Mouse (Mus musculus) gastrocnemius, adult 18-20 months (tissue): ENCODE measurements at regions not wholly inside any gene's neighbourhood (a gene's known extent, or its start where the extent isn't known, plus 50 kb on each side); places are given as distances from the start of the nearest gene placed in this dataset.

Experiments
- DNase-seq: peaks from one replicate; pipeline ENCODE4 v3.0.0; 2021; ENCODE audit warnings: low spot score

DNA sequence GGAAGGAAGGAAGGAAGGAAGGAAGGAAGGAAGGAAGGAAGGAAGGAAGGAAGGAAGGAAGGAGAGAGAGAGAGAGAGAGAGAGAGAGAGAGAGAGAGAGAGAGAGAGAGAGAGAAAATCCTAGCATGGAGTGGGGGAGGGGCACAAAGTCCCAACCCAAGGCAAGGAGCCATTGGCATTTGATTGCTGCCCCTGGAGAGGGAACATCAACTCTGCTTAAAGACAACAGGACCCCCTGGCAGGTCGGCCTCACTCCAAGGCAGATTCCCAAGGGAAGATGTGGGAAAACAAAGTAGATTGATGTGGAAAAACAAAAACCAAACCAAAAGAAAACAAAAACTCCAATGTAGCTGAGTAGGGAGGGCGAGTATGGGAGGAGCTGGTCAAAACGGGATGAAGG is 49.9 kb upstream of the Fzd10 start:
- DNase-seq, result no peak

DNA sequence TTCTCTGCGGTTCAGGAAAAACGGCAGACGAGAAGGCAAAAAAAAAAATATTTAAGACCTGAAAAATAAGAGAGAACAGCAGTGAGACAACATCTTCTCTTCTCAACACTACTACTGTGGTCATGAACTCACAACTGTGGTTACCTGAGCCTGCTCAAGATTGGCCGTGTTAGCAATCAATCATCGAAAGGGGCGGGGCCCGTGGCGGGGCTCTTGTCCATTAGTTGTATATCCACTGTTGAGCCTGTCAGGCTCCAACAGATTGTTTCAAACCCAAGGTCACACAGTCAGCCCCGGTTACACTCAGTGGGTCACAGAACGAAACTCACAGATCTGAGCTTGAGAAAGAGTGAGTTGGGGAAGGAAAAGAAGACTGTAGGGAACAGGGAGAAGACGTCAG is 50.8 kb upstream of the Fzd10 start:
- DNase-seq, result no peak

DNA sequence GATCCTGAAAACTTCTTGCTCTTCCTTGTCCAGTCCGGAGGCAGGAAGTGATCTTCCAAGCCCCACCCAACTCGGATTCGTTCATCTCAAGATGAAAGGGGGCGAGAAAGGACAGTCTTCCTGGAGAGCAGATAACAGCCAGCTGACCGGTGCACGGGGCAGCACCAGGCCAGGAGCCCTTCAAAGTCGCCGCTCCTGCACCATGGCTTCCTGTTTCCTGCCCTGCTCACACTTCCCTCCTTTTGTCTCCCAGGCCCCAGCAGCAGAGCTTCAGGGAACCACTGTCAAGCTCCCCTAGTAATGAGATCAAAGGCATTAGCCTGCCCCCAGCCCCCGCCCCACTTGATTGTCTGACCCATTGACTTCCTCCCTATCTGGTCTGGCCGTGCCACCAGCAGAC is 58.6 kb upstream of the Fzd10 start:
- DNase-seq, result no peak

DNA sequence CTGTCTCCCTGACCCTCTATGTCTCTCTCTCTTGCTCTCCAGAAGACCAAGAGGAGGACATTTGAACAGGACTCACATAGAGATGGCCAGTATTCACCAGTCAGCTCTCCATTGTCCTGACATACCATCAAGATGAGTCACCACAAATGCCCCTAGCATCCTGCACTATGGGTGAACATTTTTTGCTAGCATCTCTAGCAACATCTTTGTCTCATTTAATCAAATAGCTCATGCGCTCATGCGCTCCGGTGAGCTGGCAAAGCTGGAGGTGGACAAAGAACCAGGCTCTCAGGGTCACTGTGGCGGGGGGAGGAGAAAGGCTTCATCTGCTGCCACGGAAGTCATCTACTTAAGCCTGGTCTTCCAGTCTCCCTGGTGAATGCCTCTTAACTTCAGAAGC is 62.0 kb upstream of the Fzd10 start:
- DNase-seq, result no peak

DNA sequence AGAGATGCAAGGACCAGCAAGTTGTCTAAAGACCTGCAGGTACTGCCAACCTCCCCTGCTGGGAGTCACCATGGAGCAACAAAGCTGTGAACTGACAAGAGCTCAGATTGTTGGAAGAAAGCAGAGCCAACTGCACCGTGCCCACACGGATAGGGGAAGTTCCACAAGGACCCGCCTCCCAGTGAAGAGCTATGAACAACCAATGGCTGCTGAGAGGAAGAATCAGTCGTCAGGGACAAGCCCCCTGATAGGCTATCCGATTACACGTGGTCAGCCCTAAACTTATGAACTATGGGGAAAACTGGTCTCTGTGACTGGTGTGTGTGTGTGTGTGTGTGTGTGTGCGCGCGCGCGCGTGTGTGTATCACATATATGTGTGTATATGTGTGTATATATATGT is 63.4 kb upstream of the Fzd10 start:
- no peak for DNase-seq

DNA sequence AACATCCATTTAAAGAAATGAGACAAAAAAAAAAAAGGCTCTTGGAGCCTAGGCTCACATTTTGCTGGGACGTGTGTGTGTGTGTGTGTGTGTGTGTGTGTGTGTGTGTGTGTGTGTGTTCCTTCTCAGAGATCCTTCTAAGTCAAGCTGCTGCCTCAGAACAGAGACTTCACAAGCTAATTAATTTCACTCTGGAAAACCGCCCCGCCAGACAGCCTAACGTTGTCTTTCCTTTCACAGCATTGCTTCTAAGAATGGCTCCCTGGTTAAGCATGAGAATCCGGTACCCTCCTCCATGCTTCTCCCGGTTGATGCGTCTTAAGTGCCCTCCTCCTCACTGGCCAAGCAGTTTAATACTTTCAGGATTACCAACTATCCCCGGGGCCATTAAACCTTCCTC is 64.3 kb upstream of the Fzd10 start:
- no peak for DNase-seq

DNA sequence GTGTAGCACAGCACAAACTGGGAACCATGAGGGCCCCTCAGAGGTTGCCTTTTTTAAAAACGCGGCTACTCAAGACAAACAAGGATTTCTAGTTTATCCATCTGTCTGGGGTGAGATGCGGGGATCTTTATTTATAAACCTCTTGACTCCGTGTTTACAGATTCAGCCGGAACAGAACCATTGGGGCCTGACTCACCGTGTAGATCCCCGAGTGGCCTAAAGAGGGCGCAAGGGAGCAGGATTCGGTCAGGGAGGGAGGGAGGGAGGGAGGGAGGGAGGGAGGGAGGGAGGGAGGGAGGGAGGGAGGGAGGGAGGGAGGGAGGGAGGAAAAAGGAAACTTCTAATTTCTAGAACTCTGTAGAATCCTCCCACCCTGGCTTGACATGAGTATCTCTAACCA is 73.4 kb upstream of the Fzd10 start:
- DNase-seq, result no peak

DNA sequence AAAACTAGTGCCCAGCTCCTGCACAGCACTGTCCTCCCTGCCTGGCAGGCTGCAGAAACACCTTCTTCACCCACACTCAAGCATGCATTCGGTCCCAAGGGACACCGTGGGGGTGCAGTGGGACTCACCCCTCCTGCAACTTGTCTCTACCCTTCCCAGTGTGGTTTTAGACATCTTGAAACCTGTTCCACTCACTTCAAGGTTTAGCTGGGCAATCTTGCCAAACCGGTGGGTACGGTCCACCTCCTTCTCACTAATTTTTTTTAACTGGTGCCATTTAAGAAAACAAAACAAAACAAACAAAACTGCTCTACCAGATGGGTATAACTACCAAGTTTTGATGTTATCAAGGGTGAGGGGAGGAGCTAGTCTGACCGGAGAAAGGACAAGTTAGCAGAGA is 74.2 kb upstream of the Fzd10 start:
- DNase-seq, result no peak

DNA sequence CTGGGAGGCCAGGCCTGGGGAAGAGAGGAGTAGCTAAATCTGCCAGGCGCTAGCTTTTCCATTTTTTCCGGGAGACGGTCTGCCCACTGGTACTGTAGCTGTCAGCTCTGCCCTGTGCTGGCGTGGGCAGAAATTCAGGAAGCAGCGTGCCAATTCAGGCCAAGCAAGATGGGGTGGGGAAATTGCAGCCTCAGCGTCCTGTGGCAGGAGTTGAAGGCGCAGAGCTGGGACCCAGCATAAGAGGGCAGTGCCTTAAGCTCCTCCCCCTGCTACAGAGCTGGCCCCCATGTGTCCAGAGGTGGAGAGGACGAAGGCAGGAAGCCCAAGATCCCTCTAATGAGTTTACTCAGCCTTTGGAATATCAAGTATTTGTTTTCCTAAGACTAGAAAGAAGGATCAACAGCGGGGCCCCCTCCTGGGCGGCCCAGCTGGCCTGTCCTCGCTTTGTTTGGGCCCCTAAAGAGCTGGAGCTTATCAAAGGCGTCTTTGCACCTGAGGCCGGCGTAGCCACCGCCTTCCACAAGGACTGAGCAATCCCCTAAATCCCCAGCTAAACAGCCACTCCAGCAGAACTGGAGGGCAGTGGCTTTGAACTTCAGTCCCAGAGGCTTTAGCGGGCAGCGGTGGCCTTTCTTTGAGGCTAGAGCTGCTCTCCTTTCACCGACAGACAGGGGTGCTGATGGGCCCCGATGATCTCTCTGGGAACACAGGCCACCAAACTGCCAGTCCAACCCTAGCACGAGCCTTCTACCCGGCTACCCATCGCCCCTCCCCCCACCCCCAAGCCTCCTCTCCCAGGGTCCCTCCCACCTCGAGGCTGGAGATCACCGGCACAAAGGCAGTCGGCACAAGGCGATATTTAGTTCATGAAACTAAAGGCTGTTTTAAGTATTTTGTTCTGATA is 76.0 kb upstream of the Fzd10 start:
- no peak for DNase-seq

DNA sequence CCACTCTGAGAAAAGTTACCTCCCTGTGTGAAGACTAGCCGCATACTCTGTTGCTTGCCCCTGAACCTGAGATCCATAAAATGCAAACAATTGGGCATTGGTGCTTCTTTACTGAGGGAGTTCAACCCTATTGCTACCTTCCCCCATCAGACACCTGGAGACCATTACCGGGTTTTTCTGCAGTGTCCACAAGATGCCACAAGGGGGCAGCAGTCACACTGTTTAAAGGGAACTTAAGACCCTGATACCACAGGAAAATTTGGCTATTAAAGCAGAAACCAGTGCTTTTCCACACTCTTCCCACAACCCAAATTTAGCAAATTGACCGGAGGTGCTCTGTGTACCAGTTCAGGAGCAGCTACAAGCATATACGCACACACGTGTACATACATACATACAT is 78.0 kb upstream of the Fzd10 start:
- DNase-seq, result no peak

DNA sequence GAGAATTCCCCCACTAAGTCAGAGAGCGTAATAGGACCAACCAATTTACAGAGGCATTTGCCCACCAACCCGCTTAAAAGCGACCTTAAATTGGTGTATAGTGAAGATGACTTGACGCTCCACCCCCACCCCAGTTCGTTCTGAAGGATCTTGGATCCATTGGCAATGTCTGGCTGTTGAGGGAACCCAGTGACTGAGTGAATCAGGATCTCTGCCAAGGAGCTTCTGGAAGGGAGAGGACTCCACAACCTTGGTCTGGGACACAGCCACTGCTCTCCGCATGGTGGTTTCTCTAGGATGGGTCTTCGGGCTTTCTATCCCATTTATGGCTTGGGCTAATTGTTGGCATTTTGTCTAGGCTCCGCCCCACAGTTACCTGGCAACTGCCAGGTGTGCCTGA is 83.3 kb upstream of the Fzd10 start:
- no peak for DNase-seq

DNA sequence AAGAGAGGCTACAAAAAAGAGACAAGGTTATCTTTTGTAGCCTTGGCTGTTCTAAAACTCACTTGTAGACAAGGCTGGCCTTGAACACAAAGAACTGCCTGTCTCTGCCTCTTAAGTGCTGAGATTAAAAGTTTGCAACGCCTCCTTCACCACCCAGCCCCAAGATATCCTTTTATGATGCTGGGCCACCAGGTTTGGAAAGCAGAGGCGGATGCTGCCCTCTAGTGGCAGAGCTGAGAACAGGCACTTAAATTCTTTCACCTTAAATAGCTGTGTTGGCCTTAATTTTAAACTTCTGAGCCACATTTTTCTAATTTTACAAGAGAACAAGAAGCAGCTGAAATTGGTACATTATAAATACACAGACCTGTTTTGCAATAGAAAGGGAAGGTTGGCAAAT is 82.5 kb upstream of the Tmem132d start:
- no peak for DNase-seq

DNA sequence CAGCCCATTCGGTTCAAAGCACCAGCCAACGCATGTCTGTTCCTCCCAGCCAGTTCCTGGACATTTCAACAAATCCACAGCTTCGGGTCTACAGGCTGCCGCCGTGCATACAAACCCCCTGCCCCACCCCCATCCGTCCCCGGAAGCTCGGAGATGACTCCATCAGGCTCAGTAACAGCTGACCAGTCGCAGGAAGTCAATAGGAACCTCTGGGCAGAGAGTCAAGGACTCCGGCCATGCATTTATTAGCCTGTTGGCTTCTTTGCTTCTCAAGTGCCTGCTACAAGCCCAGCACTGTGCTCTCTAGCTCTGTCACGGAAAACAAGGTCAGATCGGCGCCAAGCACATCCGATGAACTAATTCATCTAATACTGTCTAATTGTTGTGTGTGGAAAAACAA is 80.4 kb upstream of the Tmem132d start:
- no peak for DNase-seq

DNA sequence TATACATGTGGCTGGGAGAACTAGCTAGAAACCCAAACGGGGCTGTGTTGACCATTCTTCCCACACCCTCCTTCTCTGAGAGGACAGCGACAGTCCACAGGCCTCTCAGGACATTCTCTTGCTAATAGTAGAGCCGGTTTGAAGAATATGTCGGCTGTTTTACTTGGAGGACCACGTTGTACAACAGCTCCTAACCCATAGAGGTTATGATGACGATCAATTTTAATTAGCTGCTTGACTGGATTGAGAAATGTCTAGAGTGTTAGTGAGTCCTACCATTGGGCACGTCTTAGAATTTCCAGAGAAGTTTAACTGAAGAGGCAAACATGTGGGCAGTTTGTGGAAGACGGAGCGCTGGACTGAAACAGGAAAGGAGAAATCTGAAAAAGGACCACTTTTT is 79.7 kb upstream of the Tmem132d start:
- DNase-seq, result no peak

DNA sequence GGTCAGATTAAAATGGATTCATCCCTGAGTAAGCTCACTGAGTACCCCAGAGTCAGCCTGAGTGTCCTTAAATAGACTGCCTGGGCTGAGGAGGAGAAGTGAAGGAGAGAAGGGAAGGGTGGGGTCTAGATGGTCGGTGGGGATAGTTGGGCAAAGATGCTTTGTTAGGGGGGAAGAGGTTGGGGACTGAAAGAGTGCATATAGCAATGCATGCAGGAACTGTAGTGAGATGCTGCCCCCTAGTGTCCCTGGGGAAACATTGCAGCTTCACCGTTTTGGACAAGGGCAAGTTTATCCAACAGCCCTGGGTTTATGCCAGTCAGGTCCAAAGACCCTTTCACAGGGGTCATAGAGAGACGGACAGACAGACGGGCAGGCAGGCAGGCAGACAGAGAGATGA is 71.6 kb upstream of the Tmem132d start:
- peak; percentile 4 for DNase-seq

DNA sequence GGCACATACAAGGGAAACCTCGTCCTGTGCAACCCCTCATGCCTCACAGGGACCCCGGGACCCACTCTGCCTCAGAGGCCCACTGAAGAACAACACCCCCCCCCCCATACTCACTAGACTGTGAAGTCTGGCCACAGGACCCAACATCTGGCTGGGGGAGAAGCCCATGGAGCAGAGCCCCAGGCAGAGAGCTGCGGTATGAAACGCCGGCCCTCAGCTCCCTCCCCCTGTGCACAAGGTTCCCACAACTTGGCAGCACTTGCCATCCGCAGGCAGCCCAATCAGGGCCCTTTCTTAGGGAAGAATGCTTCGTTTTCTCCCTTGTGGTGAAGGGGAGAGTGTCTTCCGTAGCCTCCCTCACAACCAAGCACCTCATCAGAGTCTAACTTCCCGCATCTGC is 66.6 kb upstream of the Tmem132d start:
- DNase-seq, result no peak

DNA sequence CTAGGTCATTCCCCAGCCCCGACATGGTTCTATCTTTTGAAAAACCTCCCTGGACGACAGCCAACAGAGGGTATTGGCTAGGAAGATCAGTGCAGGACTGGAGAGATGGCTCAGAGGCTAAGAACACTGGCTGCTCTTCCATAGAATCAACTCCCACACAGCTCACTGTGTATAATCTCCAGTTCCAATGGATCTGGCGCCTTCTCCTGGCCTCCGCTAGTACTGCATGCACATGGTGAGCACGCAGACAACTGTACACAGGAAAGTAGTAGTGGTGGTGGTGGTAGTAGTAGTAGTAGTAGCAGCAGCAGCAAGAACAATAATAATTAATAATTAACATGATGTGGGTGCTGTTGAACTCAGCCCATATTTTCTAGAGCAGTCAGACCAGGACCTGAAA is 66.2 kb upstream of the Tmem132d start:
- no peak for DNase-seq

DNA sequence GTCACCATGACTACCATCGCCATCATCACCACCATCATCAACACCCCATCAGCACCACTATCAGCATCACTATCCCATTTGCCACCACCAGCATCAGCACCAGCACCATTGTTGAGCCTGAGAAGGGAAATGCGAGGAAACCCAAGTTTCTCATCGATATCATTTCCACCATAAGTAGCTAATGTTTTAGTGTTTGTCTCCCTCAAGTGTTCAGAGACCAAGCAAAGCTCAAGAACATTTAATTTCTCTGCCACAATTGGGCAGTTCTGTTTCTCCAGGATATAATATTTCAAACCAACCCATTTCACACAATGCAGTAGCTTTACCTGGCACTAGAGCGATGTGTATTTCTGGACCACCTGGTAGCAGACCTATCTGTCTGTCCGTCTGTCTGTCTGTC is 59.7 kb upstream of the Tmem132d start:
- no peak for DNase-seq

DNA sequence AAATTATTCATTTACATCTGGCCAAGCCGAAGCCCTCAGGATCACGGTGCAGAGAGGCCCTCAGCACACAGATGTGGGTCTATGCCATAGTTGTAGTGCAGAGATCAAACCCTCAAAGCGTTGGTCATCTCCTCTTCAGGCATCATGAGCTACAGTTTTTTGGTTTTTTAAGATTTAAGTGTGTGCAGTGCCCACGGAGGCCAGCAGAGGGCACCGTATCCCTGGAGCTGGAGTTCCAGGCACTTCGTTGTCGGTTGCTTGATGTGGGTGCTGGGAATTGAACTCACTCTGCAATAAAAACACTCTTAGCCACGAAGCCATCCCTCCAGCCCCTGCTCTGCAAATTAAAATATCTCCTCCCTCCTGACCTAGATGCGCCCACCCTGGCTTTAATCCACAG is 58.3 kb upstream of the Tmem132d start:
- no peak for DNase-seq

DNA sequence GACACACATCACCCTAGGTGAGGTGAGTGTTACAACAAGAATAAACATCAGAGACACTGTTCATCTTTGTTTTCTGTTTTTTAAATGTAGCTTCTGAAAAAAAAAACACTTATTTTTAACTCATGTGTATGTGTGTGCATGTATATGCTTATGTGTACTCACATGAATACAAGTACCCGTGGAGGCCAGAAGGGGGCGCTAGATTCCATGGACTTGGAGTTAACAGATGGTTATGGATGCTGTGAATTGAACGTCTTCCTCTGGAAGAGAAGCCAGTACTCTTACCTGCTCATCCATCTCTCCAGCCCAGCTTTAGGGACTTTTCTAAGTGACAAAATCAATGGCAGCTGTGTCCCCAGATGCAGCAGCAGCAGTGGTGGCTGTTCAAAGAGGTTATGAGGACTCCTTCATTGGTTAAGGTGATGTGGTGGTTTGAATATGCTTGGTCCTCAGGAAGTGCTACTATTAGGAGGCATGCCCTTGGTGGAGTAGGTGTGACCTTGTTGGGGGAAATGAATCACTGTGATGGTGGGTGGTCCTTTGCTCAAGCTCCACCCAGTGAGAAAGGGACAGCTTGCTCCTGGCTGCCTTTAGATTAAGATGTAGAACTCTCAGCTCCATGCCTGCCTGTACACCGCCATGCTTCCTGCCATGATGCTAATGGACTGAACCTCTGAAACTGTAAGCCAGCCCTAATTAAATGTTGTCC is 56.1 kb upstream of the Tmem132d start:
- no peak for DNase-seq

DNA sequence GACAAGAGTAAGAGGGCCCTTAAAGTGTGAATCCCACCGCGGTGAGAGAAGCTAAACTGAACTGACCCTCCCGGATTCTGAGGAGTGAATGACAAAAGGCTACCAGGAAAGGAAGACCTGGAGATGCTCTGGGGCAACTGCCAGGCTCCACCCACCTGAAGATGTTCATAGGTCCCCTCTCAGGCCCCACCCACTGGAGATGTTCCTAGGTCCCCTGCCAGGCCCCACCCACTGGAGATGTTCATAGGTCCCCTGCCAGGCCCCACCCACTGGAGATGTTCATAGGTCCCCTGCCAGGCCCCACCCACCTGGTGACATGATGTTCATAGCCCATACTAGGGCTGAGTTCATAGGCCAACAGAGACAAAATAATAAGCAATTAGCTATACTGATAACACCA is 54.5 kb upstream of the Tmem132d start:
- DNase-seq, result no peak

DNA sequence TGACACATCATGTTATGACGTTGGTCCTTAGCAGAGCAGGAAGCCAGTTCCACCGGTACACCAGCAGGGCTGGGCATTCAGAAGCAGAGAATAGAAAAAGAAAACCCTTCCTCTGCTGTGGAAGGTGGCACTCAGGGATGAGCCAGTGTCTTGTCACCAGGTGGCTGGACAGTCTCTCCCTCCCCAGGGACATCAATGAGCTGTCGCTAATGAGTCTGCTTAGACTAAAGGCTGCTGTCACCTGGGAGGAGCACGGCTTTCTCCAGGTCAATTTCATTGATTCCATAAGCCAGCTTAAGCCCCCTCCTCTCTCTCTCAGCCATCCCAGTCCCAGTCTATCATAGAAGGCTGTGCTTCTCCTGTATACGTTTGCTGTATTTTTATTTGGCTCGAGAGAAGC is 51.2 kb upstream of the Tmem132d start:
- no peak for DNase-seq

DNA sequence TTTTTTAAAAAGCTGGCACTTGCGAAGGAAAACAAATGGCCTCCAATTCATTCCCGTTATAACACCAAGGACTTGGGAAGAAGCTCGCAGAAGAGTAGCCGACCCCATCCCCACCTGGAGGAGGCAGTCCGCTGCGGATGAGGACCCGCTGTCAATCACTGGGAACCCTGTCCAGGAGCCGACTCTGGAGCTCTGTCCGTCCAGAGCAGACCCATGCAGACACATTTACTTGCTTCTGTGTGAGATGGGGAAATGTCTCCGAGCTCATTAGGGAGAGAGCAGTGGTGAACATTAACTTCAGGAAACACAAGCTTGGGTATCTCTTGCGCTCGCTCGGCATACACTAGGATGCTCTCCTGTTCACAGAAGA is 50.5 kb upstream of the Tmem132d start:
- DNase-seq, result no peak
